Mouse (Mus musculus): ENCODE measurements around the gene Clcn1. TPM values are rescaled to one million over a fixed set of nuclear protein-coding genes. Genes with fewer than 3 reads are reported as not detected.
A peak's percentile ranks its signal among the peaks of the same experiment; 100 is the strongest.

Clcn1 gene
- polyA plus RNA-seq, 1 experiment, result 0.90 TPM

GRCm38 (mm10) chr6:42348281-42349005 is 62.0 kb downstream of the Clcn1 start:
- Histone ChIP-seq H3ac (ENCODE audit: control insufficient read depth, insufficient read length) (no peak overlapping the region), H3K27me3 (ENCODE audit: control insufficient read depth, insufficient read depth, insufficient read length) (no peaks in the 10 kb centered on the region), H3K4me3 (peak overlapping the region; percentile 98), H3K4me2 (ENCODE audit: low read depth) (peak overlapping the region; percentile 78), H3K79me2 (ENCODE audit: control insufficient read depth, insufficient read depth) (peaks cover 35% of the 10 kb centered on the region), H3K36me3 (ENCODE audit: control insufficient read depth, insufficient read depth) (peaks cover 28% of the 10 kb centered on the region)
- TF ChIP-seq E2F4 (IDR thresholded peaks at IDR 0.05; ENCODE audit: insufficient read depth), result no peak
- no peak for TF ChIP-seq MYOD1 (IDR thresholded peaks at IDR 0.05; ENCODE audit: control insufficient read depth in 1 of 3, insufficient read length in 2 of 3, low read depth in 2 of 3)

- H3K27me3 ChIP-seq (ENCODE audit: control insufficient read depth, insufficient read depth, insufficient read length), result no peaks in the 10 kb centered on the region
- H3K79me2 ChIP-seq (ENCODE audit: control insufficient read depth, insufficient read depth), result peaks cover 40% of the 10 kb centered on the region
- H3K36me3 ChIP-seq (ENCODE audit: control insufficient read depth, insufficient read depth), result peaks cover 33% of the 10 kb centered on the region
- peak overlapping the region; percentile 78 for H3K4me2 ChIP-seq (ENCODE audit: low read depth)
- peak overlapping the region; percentile 97 for H3ac ChIP-seq (ENCODE audit: control insufficient read depth, insufficient read length)
- H3K4me3 ChIP-seq, result peak overlapping the region; percentile 98
- TF ChIP-seq POLR2AphosphoS2 (IDR thresholded peaks at IDR 0.05; ENCODE audit: insufficient read length, low read depth) (no peak), MYOD1 (IDR thresholded peaks at IDR 0.05; ENCODE audit: control insufficient read depth in 1 of 3, insufficient read length in 2 of 3, low read depth in 2 of 3) (no peak), TCF12 (IDR thresholded peaks at IDR 0.05; ENCODE audit: insufficient read depth, poor library complexity, severe bottlenecking) (no peak), TCF3 (IDR thresholded peaks at IDR 0.05; ENCODE audit: insufficient read length, low read depth) (no peak), MYOG (IDR thresholded peaks at IDR 0.05; ENCODE audit: control insufficient read depth in 1 of 3, insufficient read depth in 1 of 3, insufficient read length in 2 of 3, low read depth in 2 of 3) (no peak), REST (IDR thresholded peaks at IDR 0.05; ENCODE audit: insufficient read depth, insufficient read length) (no peak), E2F4 (IDR thresholded peaks at IDR 0.05; ENCODE audit: insufficient read depth) (no peak), POLR2A (IDR thresholded peaks at IDR 0.05; ENCODE audit: insufficient read length, low read depth) (no peak), SRF (IDR thresholded peaks at IDR 0.05; ENCODE audit: control insufficient read depth, insufficient read length, low read depth) (no peak), USF1 (IDR thresholded peaks at IDR 0.05; ENCODE audit: low read depth) (no peak), CEBPB (IDR thresholded peaks at IDR 0.05; ENCODE audit: insufficient read depth, poor library complexity, severe bottlenecking) (no peak), MAX (IDR thresholded peaks at IDR 0.05; ENCODE audit: low read depth) (no peak)
Observed at GRCm38 (mm10) chr6:42349006-42349425, 62.5 kb downstream of the Clcn1 start.

- peak within 1 kb of the TSS; percentile 97 for H3ac ChIP-seq (ENCODE audit: control insufficient read depth, insufficient read length)
- peak within 1 kb of the TSS; percentile 89 for H3K4me2 ChIP-seq (ENCODE audit: low read depth)
- TF ChIP-seq MAX (IDR thresholded peaks at IDR 0.05; ENCODE audit: low read depth) (no peak), E2F4 (IDR thresholded peaks at IDR 0.05; ENCODE audit: insufficient read depth) (no peak), POLR2AphosphoS2 (IDR thresholded peaks at IDR 0.05; ENCODE audit: insufficient read length, low read depth) (no peak), CEBPB (IDR thresholded peaks at IDR 0.05; ENCODE audit: insufficient read depth, poor library complexity, severe bottlenecking) (no peak), MYOG (IDR thresholded peaks at IDR 0.05; ENCODE audit: control insufficient read depth in 1 of 3, insufficient read depth in 1 of 3, insufficient read length in 2 of 3, low read depth in 2 of 3) (peak in 2 of 3 experiments; percentile 58 to 78), POLR2A (IDR thresholded peaks at IDR 0.05; ENCODE audit: insufficient read length, low read depth) (peak; percentile 88), TCF3 (IDR thresholded peaks at IDR 0.05; ENCODE audit: insufficient read length, low read depth) (no peak), TCF12 (IDR thresholded peaks at IDR 0.05; ENCODE audit: insufficient read depth, poor library complexity, severe bottlenecking) (no peak), MYOD1 (IDR thresholded peaks at IDR 0.05; ENCODE audit: control insufficient read depth in 1 of 3, insufficient read length in 2 of 3, low read depth in 2 of 3) (peak in 2 of 3 experiments; percentile 31 to 59), REST (IDR thresholded peaks at IDR 0.05; ENCODE audit: insufficient read depth, insufficient read length) (peak; percentile 3), USF1 (IDR thresholded peaks at IDR 0.05; ENCODE audit: low read depth) (peak; percentile 80), SRF (IDR thresholded peaks at IDR 0.05; ENCODE audit: control insufficient read depth, insufficient read length, low read depth) (peak; percentile 89)
- H3K79me2 ChIP-seq (ENCODE audit: control insufficient read depth, insufficient read depth), result peaks cover 45% of the 10 kb centered on the region
- H3K4me3 ChIP-seq, result peak within 1 kb of the TSS; percentile 98
- H3K27me3 ChIP-seq (ENCODE audit: control insufficient read depth, insufficient read depth, insufficient read length), result no peaks in the 10 kb centered on the region
- peaks cover 33% of the 10 kb centered on the region for H3K36me3 ChIP-seq (ENCODE audit: control insufficient read depth, insufficient read depth)
Observed at GRCm38 (mm10) chr6:42349426-42350020, 63.0 kb downstream of the Clcn1 start, which contains the start of gene Zyx. Gene Zyx, plus strand, starts transcription at chr6:42349630.

- Histone ChIP-seq H3K36me3 (ENCODE audit: control insufficient read depth, insufficient read depth) (peaks cover 40% of the 10 kb centered on the region), H3K27me3 (ENCODE audit: control insufficient read depth, insufficient read depth, insufficient read length) (no peaks in the 10 kb centered on the region)
- TF ChIP-seq SRF (IDR thresholded peaks at IDR 0.05; ENCODE audit: control insufficient read depth, insufficient read length, low read depth) (no peak), E2F4 (IDR thresholded peaks at IDR 0.05; ENCODE audit: insufficient read depth) (peak; percentile 29), MAX (IDR thresholded peaks at IDR 0.05; ENCODE audit: low read depth) (no peak), TCF12 (IDR thresholded peaks at IDR 0.05; ENCODE audit: insufficient read depth, poor library complexity, severe bottlenecking) (no peak), POLR2AphosphoS2 (IDR thresholded peaks at IDR 0.05; ENCODE audit: insufficient read length, low read depth) (peak; percentile 95), REST (IDR thresholded peaks at IDR 0.05; ENCODE audit: insufficient read depth, insufficient read length) (peak; percentile 24), TCF3 (IDR thresholded peaks at IDR 0.05; ENCODE audit: insufficient read length, low read depth) (no peak), MYOG (IDR thresholded peaks at IDR 0.05; ENCODE audit: control insufficient read depth in 1 of 3, insufficient read depth in 1 of 3, insufficient read length in 2 of 3, low read depth in 2 of 3) (peak in 1 of 3 experiments; percentile 10), POLR2A (IDR thresholded peaks at IDR 0.05; ENCODE audit: insufficient read length, low read depth) (peak; percentile 98), USF1 (IDR thresholded peaks at IDR 0.05; ENCODE audit: low read depth) (no peak), MYOD1 (IDR thresholded peaks at IDR 0.05; ENCODE audit: control insufficient read depth in 1 of 3, insufficient read length in 2 of 3, low read depth in 2 of 3) (peak in 1 of 3 experiments; percentile 28), CEBPB (IDR thresholded peaks at IDR 0.05; ENCODE audit: insufficient read depth, poor library complexity, severe bottlenecking) (no peak)
Observed at GRCm38 (mm10) chr6:42350021-42350967, 63.8 kb downstream of the Clcn1 start.

More at GRCm38 (mm10) chr6:42350021-42350967, 63.8 kb downstream of the Clcn1 start:
- Histone ChIP-seq H3ac (ENCODE audit: control insufficient read depth, insufficient read length) (peak overlapping the region; percentile 97), H3K79me2 (ENCODE audit: control insufficient read depth, insufficient read depth) (peaks cover 53% of the 10 kb centered on the region), H3K4me3 (peak overlapping the region; percentile 98), H3K4me2 (ENCODE audit: low read depth) (peak overlapping the region; percentile 89)
